Mouse (Mus musculus) heart, postnatal 36 days (tissue): ENCODE results near the gene Dnajb11. TPM values are rescaled to one million over a fixed set of nuclear protein-coding genes. Genes with fewer than 3 reads are reported as not detected.

Source experiments
- DNase-seq, 2 experiments: peaks; one replicate each; pipeline ENCODE4 v3.0.0; 2021 to 2022
- intact Hi-C: fragments of 180-260 bp; cut with DNase I; formaldehyde crosslinking; loops from one replicate; pipeline ENCODE4 v1.15.1; 2025
- total RNA-seq, 2 experiments: library from RNA; stranded (reverse); gene quantifications; 2 replicates each; pipeline ENCODE4 v1.2.3; 2021

Dnajb11 gene
- 10 to 100 TPM; 54.0 to 62.9 TPM for total RNA-seq

- intact Hi-C loops, result loop anchor here (5.0 kb wide), 3 partner anchors 250 to 590 kb away; partner anchors contain the start of genes Eif4a2, Rfc4 and Tra2b
- peak; percentile 99 for DNase-seq
Observed at GRCm38 (mm10) chr16:22857431-22858113, at the start of gene Dnajb11, which contains the start of gene Tbccd1. Dnajb11 (plus strand) TSS chr16:22857845. Tbccd1 (minus strand) TSS chr16:22857669.

DNA sequence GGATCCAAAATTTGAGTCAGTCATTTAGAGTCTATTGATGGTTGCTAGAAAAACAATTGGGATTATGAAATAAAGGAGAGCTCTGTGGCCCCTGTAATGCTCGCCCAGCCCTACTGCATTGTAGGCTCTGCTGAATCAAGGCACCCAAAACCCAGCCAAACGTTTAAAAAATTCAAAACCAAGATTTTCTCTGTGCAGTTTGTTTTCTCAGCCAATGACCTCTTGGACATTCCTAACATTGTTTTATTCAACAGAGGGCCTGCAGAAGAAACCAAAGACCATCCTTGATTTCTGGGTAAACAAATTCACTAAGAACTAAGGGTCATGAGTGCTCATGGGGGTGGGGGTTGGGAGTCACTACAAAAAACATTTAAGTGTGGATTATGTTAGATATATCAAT lies 46.2 kb upstream of the Dnajb11 start, which contains the start of gene Crygs:
TSS of gene Crygs (minus strand) at position 101 of the 400 bp plus-strand sequence.
- intact Hi-C loops, result no loop called here
- no peak for DNase-seq

GRCm38 (mm10) chr16:22820731-22821130 lies 36.9 kb upstream of the Dnajb11 start:
- no peak for DNase-seq
- intact Hi-C loops, result no loop called here

- no peak for DNase-seq
- intact Hi-C loops, result no loop called here
Observed at GRCm38 (mm10) chr16:22832932-22833525, 24.6 kb upstream of the Dnajb11 start.

DNA sequence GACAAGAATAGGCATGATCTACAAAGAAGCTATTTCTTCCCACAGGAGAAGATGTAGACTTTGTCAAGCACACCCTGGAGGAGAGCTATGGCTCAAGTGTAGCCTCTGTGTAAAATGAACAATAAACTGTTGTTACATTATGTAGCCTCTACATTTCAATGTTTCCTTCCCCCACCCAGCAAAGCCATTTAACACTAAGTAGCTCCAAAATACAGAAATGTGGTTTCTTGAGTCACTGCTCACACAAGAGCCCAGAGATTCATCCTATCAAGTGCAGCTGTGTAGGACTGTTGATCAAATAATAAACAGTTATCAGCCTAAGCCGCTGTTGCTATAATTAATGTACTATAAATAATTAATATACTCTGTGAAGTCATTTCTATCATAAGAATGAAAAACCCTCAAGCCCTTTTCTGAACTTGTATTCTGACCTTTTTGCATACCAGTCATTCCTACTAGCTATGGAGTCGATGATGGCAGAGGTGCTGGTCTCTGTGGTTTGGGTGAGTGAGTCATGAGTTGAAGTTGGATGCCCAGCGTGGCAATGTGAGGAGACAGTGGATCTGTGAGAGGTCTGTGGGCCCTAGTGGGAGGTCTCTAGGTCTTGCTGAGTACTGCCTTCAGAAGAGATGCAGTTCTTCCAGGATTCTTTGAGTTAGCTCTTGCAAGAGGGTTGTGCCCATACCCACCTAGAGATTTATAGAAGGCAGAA lies 18.3 kb upstream of the Dnajb11 start:
- DNase-seq, result no peak
- intact Hi-C loops, result no loop called here

DNA sequence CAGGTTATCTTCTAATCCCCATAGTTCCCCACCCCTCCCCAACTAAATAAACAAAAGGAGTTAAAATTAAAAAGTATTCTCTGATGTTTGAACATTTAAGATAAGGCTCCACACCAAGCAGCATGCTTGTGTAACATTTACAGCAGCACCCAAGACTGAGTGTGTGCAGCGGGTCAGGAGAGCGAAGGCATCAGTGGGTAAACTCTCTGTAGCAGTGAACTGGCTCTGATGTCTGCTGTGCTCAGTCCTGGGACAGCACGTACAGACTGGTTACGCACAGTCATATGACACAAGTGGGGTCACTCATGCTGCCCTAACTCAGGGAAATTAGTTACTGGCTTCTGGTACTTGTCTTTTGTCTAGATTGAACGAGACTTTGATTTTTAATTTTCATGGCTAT lies 14.8 kb upstream of the Dnajb11 start:
- no peak for DNase-seq
- intact Hi-C loops, result loop anchor here (10.0 kb wide), 2 partner anchors 828 to 1048 kb away; partner anchors contain the start of gene Map3k13

DNA sequence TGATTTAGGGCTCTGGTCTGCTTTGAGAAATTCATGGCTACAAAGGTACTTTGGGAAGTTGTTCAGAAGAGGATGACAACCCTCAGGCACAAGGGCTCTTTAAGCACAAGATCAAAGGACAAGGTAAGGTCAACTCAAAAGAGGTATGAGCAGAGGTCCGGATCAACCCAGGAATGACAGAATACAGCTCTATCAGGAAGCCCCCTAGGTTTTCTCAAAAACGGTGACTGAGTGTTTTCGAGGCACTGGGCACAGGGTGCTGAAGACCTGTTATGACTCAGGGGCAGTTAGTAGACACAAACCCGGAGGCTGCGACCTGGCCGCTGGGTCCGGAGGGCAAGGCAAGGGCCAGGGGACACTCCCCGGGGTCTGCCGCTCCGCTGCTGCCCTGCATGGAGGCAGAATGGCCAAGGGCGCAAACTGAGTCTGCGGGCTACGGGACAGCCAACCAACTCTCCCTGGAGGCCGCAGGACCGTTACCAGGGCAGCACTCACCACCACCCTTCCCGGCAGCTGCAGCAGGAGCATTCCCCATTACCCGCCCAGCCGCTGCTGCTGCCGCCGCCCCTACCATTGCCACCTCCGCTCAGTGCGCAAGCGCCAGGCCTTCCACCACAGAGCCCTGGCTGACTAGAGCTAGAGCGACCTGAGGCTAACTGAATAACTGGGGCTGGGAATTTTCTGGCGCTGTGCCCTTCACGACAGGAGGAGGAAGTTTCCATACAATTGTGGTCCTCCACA lies 13.4 kb upstream of the Dnajb11 start:
- intact Hi-C loops, result loop anchor here (10.0 kb wide), 2 partner anchors 829 to 1049 kb away; partner anchors contain the start of gene Map3k13
- peak; percentile 71 to 76 for DNase-seq

DNA sequence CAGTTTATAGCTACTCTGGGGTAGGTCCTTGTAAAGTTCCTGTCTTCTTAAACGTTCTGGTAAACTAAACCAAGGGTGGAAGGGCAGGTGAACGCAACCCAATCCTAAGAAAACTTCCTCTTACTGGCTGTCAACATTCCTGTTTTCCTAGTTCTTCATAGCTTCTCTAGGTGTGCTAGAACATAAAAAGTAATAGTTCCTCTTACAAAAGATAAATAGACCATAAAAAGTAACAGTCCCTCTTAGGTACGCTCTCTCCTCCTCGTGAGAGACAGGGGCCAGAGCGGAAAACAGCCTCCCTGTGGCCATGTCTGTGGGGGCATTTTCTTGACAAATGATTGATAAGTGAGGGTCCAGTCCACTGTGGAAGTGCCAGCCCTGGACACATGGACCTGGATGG lies 12.8 kb upstream of the Dnajb11 start:
- intact Hi-C loops, result loop anchor here (10.0 kb wide), 2 partner anchors 830 to 1050 kb away; partner anchors contain the start of gene Map3k13
- no peak for DNase-seq

- intact Hi-C loops, result loop anchor here (10.0 kb wide), 2 partner anchors 831 to 1051 kb away; partner anchors contain the start of gene Map3k13
- no peak for DNase-seq
Observed at GRCm38 (mm10) chr16:22845481-22845880, 12.2 kb upstream of the Dnajb11 start.

DNA sequence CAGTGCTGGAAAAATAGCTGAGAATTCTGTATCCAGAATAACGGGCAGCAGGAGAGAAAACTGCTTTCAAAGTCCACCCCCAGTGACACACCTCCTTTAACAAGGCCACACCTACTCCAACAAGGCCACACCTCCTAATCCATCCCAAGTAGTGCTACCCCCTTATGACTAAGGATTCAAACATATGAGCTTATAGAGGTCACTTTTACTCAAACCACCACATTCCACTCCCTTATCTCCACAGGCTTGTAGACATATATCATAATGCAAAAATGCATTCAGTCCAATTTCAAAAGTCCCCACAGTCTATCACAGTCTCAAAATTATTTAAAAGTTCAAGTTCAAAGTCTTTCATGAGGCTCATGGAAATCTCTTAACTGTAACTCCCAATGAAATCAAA lies 10.0 kb upstream of the Dnajb11 start:
- intact Hi-C loops, result loop anchor here (10.0 kb wide), 2 partner anchors 833 to 1053 kb away; partner anchors contain the start of gene Map3k13
- no peak for DNase-seq

- intact Hi-C loops, result loop anchor here (10.0 kb wide), 2 partner anchors 834 to 1054 kb away; partner anchors contain the start of gene Map3k13
Observed at GRCm38 (mm10) chr16:22848331-22848730, 9.3 kb upstream of the Dnajb11 start.

GRCm38 (mm10) chr16:22852709-22853108 lies 4.9 kb upstream of the Dnajb11 start:
- intact Hi-C loops, result no loop called here
- no peak for DNase-seq

More at GRCm38 (mm10) chr16:22848331-22848730, 9.3 kb upstream of the Dnajb11 start:
- no peak for DNase-seq

GRCm38 (mm10) chr16:22856773-22857172 lies 872 bp upstream of the Dnajb11 start:
- intact Hi-C loops, result loop anchor here (5.0 kb wide), 3 partner anchors 251 to 589 kb away; partner anchors contain the start of genes Eif4a2, Rfc4 and Tra2b
- no peak for DNase-seq

DNA sequence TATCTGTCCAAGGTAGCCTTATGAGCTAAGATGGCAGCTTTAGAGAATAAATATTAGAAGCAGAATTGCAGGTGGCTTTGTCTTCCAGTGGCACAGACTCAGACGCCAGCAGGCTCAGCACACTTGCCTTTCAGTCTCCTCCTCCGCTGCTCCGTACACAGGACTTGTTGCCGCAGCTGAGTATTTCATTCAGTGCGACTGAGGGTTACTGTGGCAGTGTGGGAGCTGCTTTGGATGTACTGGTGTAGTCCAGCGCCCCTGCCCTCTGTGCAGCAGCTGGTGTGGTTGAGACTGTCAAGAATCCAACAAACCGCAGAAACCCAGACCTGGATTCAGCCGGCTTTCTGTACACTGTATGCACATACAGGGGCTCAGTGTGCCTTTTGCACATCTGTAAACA lies 14.8 kb downstream of the Dnajb11 start:
- intact Hi-C loops, result no loop called here
- no peak for DNase-seq

- DNase-seq, result no peak
- intact Hi-C loops, result no loop called here
Observed at GRCm38 (mm10) chr16:22873369-22873768, 15.7 kb downstream of the Dnajb11 start.

DNA sequence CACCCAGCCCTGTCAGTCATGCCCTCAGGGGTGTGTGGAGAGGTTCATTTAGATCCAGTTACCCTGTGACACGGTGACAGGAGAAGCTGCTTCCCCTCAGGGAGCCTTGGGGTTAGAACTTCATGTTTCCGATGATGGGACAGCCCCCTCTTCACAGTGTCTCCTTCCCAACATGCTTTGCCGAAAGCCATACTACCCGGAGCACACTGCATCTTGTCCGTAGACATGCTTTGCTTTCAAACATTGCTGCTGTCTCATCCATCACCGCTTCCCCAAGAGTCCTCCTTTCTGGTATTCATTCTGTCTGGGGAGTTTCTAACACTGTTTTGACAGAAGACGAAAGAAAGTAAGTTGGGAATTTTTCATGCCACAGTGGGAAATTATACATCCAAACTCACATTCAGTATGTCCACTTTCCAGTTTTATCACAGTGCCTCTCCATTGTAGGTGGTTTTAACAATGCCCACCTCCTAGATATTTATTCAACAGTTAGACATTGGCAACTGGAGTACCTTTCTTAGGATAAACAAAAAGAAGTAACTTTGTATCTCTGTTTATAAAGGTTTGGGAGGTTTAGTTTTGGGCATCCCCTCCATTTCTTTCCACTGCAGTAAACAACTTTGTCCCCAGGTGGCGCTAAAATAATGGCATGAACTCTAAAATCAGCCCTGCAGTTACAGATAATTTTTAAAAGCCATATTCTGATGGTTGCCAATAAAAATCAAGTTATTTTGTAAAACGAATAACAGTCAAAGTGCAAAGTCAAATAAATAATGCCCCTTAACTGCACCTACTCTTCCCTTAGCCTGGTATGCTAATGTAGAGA lies 18.8 kb downstream of the Dnajb11 start:
- intact Hi-C loops, result loop anchor here (1.0 to 2.0 kb wide), 3 partner anchors 77 to 259 kb away; no protein-coding TSS in a partner anchor
- DNase-seq, result peak in 1 of 2 experiments; percentile 43

DNA sequence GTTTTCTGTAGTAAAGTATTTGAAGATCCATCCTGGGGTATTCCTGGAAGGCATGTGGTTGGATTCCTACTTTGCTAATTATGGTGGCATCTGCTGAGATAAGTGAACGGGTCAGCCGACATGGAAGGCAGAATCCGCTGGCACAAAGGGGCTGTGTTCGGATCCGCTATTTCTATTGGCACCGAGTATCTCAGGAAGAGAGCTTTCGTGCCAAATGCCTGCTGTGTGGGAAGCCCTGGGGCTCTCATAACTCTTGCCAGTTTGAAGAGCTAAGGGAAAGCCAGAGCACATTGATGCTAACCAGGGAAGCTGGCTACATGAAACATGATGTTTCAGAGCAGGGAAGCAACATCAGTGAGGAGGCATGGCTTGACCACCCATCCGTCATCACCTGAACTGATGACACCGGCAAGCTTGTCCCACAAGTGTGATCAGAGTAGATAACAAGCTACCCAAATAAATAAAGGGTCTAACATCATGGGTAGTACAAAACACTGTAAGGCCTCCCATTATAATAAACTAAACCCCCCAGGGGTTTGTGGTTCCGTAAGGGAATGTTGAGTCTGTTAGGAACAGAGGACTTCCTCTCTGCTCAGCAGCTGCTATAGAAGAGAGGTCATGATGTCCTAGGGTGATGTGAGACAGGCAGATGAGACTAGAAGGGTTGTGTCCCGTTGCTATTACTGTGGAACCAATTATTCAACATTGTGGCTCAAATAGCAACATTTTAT lies 20.2 kb downstream of the Dnajb11 start:
- intact Hi-C loops, result loop anchor here (2.0 kb wide), 1 partner anchor 169 kb away; no protein-coding TSS in a partner anchor
- DNase-seq, result no peak

DNA sequence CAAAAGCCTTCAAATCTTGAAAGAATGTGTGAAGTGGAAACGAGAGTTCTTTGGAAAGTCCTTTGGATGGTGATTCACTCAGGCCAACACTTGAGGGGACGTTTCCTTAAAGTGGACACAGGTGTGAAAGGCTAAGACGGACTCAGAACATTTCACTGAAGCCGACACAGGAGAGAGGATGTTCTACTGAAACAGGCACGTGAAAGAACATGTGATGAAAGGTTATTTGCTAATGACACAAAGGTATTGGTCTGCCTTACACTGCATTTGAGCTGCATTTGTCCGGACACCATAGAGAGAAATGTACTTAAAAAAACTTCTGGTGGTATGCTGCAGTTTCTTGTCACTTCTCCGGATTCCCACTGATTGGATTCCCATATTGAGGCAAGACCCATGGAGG lies 21.1 kb downstream of the Dnajb11 start:
- intact Hi-C loops, result no loop called here
- no peak for DNase-seq
